Mouse (Mus musculus) testis, postnatal 10 days (tissue): Measurements from ENCODE around the gene Myl3.

Source experiments
- DNase-seq: peaks from one replicate; pipeline ENCODE4 v3.0.0; 2021; ENCODE audit warnings: low spot score

Gene Myl3

GRCm38 (mm10) chr9:110741711-110742294 lies at the start of gene Myl3:
TSS of gene Myl3 (plus strand) at chr9:110741861.
- DNase-seq = no peak

DNA sequence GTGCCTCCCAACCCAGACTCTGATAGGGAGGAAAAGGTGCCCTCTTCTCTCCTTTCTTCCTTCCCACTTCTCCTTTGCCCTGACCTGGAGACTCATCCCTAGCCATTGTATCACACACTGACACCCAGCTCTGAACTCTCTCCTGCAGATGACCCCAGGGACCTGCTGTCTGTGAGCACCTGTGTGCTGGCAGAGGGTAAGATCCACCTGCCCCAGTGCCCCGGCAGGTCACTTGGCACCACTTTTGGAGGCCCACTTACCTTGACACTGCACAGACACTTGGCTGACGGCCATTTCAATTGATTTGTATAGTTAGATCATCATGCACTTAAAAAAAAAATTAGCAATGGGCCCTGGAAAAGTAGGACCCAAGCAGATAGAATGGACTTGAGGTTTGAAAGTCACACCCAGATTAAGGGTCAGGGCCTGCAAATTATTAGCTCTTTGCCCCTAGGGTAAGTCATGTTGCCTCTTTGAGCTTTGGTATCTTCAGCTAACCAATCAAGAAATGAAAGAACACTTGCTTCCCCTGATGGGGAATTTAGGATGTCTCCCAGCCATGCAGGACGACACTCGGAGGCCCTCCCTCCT lies 46.4 kb upstream of the Myl3 start:
- DNase-seq = no peak

DNA sequence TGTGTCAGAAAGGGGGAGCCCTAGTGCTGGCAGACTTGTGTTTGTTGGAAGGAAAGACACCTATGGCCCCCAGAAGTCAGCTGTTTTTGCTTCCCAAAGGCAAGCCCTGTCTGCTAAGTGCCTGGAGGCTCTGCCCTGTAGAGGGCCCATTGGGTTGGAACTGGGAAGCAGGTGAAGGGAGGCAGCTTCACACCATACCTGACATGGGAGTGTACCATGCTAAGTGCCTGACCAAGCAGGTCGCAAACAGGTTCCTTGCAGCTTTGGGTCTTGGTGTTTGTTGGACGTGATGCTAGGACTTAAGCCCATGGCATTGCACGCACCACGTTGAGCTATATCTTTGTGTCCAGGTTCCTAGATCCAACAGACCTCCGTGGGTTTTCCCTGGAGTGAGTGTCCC lies 45.2 kb upstream of the Myl3 start:
- DNase-seq = no peak

DNA sequence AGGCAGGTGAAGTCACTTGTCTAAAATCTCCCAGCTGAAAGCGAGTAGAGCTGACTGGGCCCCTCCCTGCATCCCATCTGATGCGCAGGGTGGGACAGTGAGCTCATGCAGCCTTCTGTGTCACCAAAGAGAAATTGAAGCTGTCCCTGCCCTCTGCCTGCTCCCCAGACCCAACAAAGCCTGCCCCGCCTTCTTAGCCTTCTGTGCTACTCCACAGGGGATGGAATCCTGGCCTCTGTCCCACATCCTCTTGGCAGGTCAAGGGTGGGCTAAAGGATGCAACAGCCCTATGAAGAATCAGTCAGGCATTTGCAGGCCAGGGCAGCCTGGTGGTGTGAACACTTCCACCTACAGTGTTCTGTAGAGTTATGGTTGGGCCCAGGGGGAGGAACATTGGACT lies 44.2 kb upstream of the Myl3 start:
- no peak for DNase-seq

DNA sequence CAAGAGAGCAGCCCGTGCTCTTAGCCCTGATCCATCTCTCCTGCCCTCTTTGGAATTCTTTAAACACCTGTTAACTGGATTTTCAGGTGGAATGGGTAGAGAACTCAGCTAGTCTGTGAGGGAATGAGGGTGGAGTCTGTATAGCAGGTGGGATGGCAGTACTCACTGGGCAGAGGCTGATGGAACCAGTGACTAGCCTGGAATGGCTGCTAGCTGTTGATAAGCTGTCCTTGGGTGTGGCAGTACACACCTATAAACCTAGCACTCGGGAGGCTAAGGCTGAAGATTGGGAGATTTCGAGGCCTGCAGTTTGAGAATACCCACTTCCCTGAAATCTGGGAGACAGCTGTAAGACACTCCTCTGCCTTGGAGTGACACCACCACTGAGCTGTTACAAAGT lies 42.1 kb upstream of the Myl3 start:
- DNase-seq = no peak

GRCm38 (mm10) chr9:110701114-110702032 lies 40.3 kb upstream of the Myl3 start:
- no peak for DNase-seq

- DNase-seq = no peak
These were observed 38.8 kb upstream of the Myl3 start for GRCm38 (mm10) chr9:110702848-110703247.

- no peak for DNase-seq
These were observed 37.7 kb upstream of the Myl3 start for GRCm38 (mm10) chr9:110703951-110704350.

GRCm38 (mm10) chr9:110706784-110707183 lies 34.9 kb upstream of the Myl3 start:
- no peak for DNase-seq

DNA sequence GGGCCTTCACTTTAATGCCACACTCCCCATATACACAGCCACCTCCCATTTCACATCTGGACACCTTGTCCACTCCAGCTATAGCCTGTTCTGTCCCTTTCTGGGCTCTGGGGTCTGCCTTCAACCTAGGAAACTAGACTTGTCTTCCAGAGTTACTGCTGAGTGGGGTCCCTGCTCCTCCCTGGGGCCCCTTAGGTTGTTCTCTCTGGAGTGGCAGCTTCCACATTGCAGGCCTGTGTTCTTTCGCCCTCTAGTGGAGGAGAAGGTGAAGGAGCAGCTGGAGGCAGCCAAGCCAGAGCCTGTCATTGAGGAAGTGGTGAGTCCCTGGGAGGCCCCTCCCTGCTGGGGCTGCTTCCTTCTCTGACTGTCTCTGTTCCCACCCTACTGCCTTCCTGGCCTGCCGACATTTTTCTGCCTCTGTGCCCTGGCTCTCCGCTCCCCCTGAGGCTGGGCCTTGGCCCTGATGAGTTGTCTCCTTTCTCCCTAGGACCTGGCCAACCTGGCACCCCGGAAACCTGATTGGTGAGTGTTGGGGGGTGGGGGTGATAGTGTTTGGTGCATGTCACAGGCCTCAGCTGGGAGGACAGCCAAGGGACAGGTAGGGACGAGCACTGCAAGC lies 31.9 kb upstream of the Myl3 start:
- peak; percentile 73 for DNase-seq

- DNase-seq = no peak
These were observed 30.1 kb upstream of the Myl3 start for GRCm38 (mm10) chr9:110711532-110711931.

- no peak for DNase-seq
These were observed 29.7 kb upstream of the Myl3 start for GRCm38 (mm10) chr9:110711996-110712395.

GRCm38 (mm10) chr9:110712545-110712944 lies 29.1 kb upstream of the Myl3 start:
- DNase-seq = no peak

DNA sequence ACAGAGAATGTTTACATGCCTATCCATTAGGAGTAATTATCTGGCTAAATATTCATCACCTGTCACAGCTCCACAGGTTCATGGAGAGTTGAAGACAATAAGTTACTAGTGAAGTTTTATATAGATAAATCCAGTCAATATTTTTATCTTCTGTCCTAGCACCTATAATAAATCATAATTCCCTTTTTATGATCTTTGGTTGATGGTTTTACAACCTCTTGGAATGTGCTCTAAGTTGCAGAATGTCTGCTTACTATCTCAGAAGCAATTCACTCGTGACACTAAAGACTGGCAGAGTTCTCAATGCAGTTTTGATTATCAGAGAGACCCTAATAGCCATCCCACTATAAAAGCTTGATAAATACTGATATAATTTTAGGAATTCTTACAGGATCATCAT lies 28.3 kb upstream of the Myl3 start:
- no peak for DNase-seq

DNA sequence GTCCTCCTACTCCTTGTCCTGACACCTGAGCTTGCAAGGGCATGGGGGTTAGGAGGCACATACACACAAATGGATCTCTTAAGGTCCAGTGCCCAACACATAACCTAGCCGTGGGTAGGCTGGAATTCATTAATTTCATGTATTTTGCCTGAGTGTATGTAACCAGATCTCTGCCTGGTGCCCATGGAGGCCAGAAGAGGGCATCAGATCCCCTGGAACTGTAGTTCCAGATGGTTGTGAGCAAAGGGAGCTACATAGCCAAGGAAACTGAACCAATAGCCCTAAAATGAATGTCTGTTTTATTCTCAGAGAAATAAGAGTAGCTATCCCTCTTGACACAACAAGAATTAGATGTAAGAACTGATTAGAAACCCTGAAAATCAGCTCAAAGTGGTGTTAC lies 26.2 kb upstream of the Myl3 start:
- DNase-seq = no peak

DNA sequence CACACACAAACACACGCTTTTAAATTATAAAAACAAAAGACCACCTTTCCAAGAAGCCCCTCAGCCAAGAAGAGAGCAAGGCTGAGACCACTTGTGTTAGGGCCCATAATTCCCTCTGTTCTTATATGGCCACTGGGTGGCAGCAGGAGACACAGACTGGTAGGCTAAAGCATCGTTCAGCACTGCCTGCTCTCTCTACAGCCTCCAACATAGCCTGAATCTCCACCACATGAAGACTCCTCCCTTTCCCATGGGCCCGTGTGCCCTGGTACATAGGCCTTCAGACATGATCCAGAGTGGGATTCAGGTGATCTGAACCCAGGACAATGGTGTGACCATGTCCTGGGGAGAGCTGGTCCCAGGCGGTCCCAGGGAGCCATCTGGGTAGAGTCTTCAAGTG lies 24.9 kb upstream of the Myl3 start:
- peak; percentile 73 for DNase-seq

DNA sequence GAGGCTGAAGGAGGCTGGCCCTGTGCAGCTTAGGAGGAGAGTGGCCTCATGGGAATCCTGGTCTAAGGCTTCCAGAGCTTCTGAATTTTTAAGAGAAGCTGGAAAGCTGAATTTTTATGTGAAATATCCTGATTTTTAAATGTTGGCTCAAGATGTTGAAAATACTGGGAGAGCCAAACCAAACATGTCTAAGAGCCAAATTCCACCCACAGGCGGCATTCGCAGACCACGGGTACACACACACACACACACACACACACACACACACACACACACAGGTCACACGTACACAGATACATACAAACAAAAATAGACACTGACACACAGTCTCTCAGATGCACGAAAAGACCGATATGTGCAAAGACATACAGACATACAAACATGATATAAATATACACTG lies 23.6 kb upstream of the Myl3 start:
- no peak for DNase-seq

DNA sequence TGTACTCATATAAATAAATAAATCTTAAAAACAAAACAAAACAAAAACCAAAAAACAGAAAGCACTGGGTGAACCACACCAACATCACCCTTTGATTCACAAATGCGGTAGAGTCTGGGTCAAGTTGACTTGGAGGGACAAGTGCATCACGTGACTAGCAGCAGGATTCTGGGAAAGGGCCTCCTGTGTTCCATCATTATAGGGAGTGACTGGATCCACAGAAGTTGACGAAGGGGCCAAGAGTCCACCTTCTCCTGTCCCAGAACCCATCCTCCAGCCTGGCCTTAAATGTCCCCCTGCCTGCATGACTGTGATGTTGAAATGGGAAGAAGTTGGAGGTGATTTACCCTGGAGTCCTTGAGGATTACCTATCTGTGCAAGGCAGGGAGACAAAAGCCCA lies 22.9 kb upstream of the Myl3 start:
- DNase-seq = no peak

DNA sequence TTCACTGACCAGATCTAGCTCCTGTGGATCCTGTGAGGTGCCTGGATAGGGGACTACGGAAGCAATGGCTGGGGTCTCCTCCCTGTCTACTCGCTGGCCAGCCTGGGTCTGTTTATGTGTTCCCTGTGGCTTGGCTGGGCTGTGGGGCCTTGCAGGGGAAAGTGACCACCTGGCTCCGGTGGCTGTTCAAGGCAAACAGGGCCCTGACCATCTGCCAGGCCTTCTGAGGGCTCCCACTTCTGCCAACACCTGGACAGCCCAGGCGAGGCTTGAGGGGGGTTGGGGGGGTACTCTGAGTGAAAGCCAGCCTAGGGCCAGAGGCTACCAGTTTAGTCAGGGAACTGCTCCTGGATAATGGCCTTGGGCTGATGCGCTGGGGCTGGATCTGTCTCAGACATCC lies 21.7 kb upstream of the Myl3 start:
- DNase-seq = no peak

GRCm38 (mm10) chr9:110722060-110722459 lies 19.6 kb upstream of the Myl3 start:
- no peak for DNase-seq

GRCm38 (mm10) chr9:110725721-110726135 lies 15.9 kb upstream of the Myl3 start:
- DNase-seq = peak; percentile 68

GRCm38 (mm10) chr9:110726867-110727266 lies 14.8 kb upstream of the Myl3 start:
- no peak for DNase-seq

- DNase-seq = peak; percentile 81
These were observed 11.8 kb upstream of the Myl3 start for GRCm38 (mm10) chr9:110729841-110730240.
